Mouse (Mus musculus) left cerebral cortex, adult 8-10 months (tissue): ENCODE results near the gene Slc22a5. TPM values are rescaled to one million over a fixed set of nuclear protein-coding genes. Genes with fewer than 3 reads are reported as not detected.

Experiments used
- DNase-seq, 2 experiments: peaks; one replicate each; pipeline ENCODE4 v3.0.0; 2022; ENCODE audit warnings: low spot score in 2 of 2
- total RNA-seq, 4 experiments: library from RNA; stranded (reverse); gene quantifications; 2 replicates each; pipeline ENCODE4 v1.2.4; 2022

Gene Slc22a5
- total RNA-seq, 4 experiments from 2014 or later: 8.9 to 14.0 (median 9.9) TPM

GRCm38 (mm10) chr11:53841514-53841913 lies 49.9 kb downstream of the Slc22a5 start:
- DNase-seq: peak in 1 of 2 experiments; percentile 45

- DNase-seq: no peak
Measured at GRCm38 (mm10) chr11:53839663-53840642, 51.5 kb downstream of the Slc22a5 start.

GRCm38 (mm10) chr11:53839147-53839546 lies 52.3 kb downstream of the Slc22a5 start:
- DNase-seq: no peak

- DNase-seq: no peak
Measured at GRCm38 (mm10) chr11:53837731-53838130, 53.7 kb downstream of the Slc22a5 start.

GRCm38 (mm10) chr11:53835379-53836010 lies 56.0 kb downstream of the Slc22a5 start:
- DNase-seq: no peak

- DNase-seq: no peak
Measured at GRCm38 (mm10) chr11:53825409-53825808, 66.1 kb downstream of the Slc22a5 start.

- DNase-seq: no peak
Measured at GRCm38 (mm10) chr11:53821945-53822338, 69.5 kb downstream of the Slc22a5 start.

GRCm38 (mm10) chr11:53821230-53821944 lies 70.1 kb downstream of the Slc22a5 start:
- DNase-seq: no peak

GRCm38 (mm10) chr11:53820516-53821170 lies 70.8 kb downstream of the Slc22a5 start:
- DNase-seq: no peak

GRCm38 (mm10) chr11:53819511-53819910 lies 71.9 kb downstream of the Slc22a5 start:
- DNase-seq: no peak

- no peak for DNase-seq
Measured at GRCm38 (mm10) chr11:53818794-53819193, 72.7 kb downstream of the Slc22a5 start.

GRCm38 (mm10) chr11:53816841-53817375 lies 74.6 kb downstream of the Slc22a5 start:
- DNase-seq: no peak

- DNase-seq: no peak
Measured at GRCm38 (mm10) chr11:53814810-53815209, 76.7 kb downstream of the Slc22a5 start.

Other genes starting within 250 kb of the Slc22a5 start
- 10 to 100 TPM in 3 of 4 experiments, 1 to 10 TPM in 1; 9.9 to 12.1 (median 11.8) TPM for gene Rad50, start 184.3 kb downstream of the Slc22a5 start, total RNA-seq
- not detected for gene Il5, start 170.9 kb downstream of the Slc22a5 start, total RNA-seq
- 10 to 100 TPM in 2 of 4 experiments, 1 to 10 TPM in 2; 6.8 to 10.8 (median 9.4) TPM for gene Irf1, start 121.6 kb downstream of the Slc22a5 start, total RNA-seq
- 1 to 10 TPM in 1 of 4 experiments, under 1 TPM in 2, not detected in 1; 0.42 to 2.4 (median 0.64) TPM for gene Gm17334, start 118.5 kb downstream of the Slc22a5 start, total RNA-seq
- gene Gm12216, start 32.4 kb downstream of the Slc22a5 start, total RNA-seq: 1 to 10 TPM; 1.6 to 6.3 (median 3.3) TPM
- 1 to 10 TPM; 1.7 to 3.0 (median 1.7) TPM for gene Slc22a21, start 88.7 kb upstream of the Slc22a5 start, total RNA-seq
- 1 to 10 TPM; 5.4 to 8.6 (median 6.9) TPM for gene Slc22a4, start 136.4 kb upstream of the Slc22a5 start, total RNA-seq
- 10 to 100 TPM; 13.9 to 20.5 (median 15.7) TPM for gene Pdlim4, start 177.4 kb upstream of the Slc22a5 start, total RNA-seq
- 10 to 100 TPM; 18.1 to 22.4 (median 20.0) TPM for gene P4ha2, start 208.4 kb upstream of the Slc22a5 start, total RNA-seq